Mouse (Mus musculus) embryonic facial prominence, embryonic 15.5 days (tissue): Measurements from ENCODE around the gene Fpgs. TPM values are rescaled to one million over a fixed set of nuclear protein-coding genes. Genes with fewer than 3 reads are reported as not detected.

Source experiments
- microRNA counts: library from miRNA; unstranded; fragments of <30 nt; microRNA quantifications from one replicate; lab custom pipeline; 2016
- microRNA-seq: library from miRNA; unstranded; fragments of <30 nt; microRNA quantifications from one replicate; pipeline ENCODE4, GENCODE M21; 2016; ENCODE audit warnings: borderline number of aligned reads
- polyA plus RNA-seq: library from polyadenylated mRNA; unstranded; fragments of >200 nt; fragmentation: Nextera tagmentation; extraction: Ambion mirVana; gene quantifications from 2 replicates; pipeline ENCODE4 v1.2.1, GENCODE M21; 2015

Gene Fpgs
- polyA plus RNA-seq, 1 experiment from 2014 or later = 33.2 TPM

MicroRNAs encoded within 50 kb of the gene (microRNA counts, 519-probe panel; counts per million panel counts)
- microRNA mmu-miR-1954 (lab: Ali Mortazavi, UCI) (not detected), microRNA mmu-miR-2861 (lab: Ali Mortazavi, UCI) (1,520 counts per million, percentile 12 among the panel's probes with 10 or more counts)

Small RNAs within 50 kb of the gene (microRNA-seq; reads per million reads assigned to microRNA genes)
- not detected for gene Gm47291
- not detected for gene Mir1954
- gene Mir2861 = not detected
- gene Mir3960 = not detected
- not detected for gene Mir8093

Other genes with a start within 250 kb of the Fpgs start
- gene Fam102a, start 168.8 kb downstream of the Fpgs start, polyA plus RNA-seq = 19.5 and 21.0 TPM in 2 replicates
- gene Dpm2, start 133.3 kb downstream of the Fpgs start, polyA plus RNA-seq = 113 and 119 TPM in 2 replicates
- gene Pip5kl1, start 129.3 kb downstream of the Fpgs start, polyA plus RNA-seq = 0.53 and 0.94 TPM in 2 replicates
- 0.11 and 0.12 TPM in 2 replicates for gene 9430097D07Rik, start 128.5 kb downstream of the Fpgs start, polyA plus RNA-seq
- 34.8 and 36.5 TPM in 2 replicates for gene St6galnac4, start 117.0 kb downstream of the Fpgs start, polyA plus RNA-seq
- gene St6galnac6, start 104.4 kb downstream of the Fpgs start, polyA plus RNA-seq = 26.9 and 27.7 TPM in 2 replicates
- gene Ak1, start 82.4 kb downstream of the Fpgs start, polyA plus RNA-seq = 67.9 and 83.8 TPM in 2 replicates
- 83.8 and 86.3 TPM in 2 replicates for gene Eng, start 57.5 kb downstream of the Fpgs start, polyA plus RNA-seq
- gene Cdk9, start 8.9 kb upstream of the Fpgs start, polyA plus RNA-seq = 105 and 106 TPM in 2 replicates
- 27.3 and 27.6 TPM in 2 replicates for gene Sh2d3c, start 16.9 kb upstream of the Fpgs start, polyA plus RNA-seq
- gene 6330409D20Rik, start 36.9 kb upstream of the Fpgs start, polyA plus RNA-seq = 0.32 and 0.42 TPM in 2 replicates
- 69.0 and 71.3 TPM in 2 replicates for gene Tor2a, start 53.1 kb upstream of the Fpgs start, polyA plus RNA-seq
- 0.87 and 1.6 TPM in 2 replicates for gene Ttc16, start 71.5 kb upstream of the Fpgs start, polyA plus RNA-seq
- gene Ptrh1, start 71.6 kb upstream of the Fpgs start, polyA plus RNA-seq = 6.7 and 7.0 TPM in 2 replicates
- 2.1 and 3.4 TPM in 2 replicates for gene Cfap157, start 80.3 kb upstream of the Fpgs start, polyA plus RNA-seq
- gene Stxbp1, start 143.1 kb upstream of the Fpgs start, polyA plus RNA-seq = 21.5 and 22.3 TPM in 2 replicates
- gene Fam129b, start 172.0 kb upstream of the Fpgs start, polyA plus RNA-seq = 103 and 111 TPM in 2 replicates